Mouse (Mus musculus): ENCODE measurements at regions not wholly inside any gene's neighbourhood (a gene's known extent, or its start where the extent isn't known, plus 50 kb on each side); places are given as distances from the start of the nearest gene placed in this dataset.

DNA sequence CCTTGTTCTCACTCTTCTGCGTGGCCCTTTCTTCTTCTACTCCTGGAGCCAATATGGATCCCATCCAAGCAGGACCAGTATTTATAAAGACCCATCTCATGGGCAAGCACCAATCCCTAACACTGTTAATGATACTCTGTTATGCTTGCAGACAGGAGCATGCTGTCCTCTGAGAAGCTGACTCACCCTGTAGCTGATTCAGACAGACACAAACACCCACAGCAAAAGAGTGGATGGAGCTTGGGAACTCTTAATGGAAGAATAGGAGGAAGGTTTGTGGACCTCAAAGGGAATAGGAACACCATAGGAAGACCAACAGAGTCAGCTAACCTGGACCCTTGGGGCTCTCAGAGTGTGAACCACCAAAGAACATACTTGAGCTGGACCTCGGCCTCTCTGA, 50.3 kb upstream of the Nck2 start:
- no peak for TF ChIP-seq GATA4 (IDR thresholded peaks at IDR 0.05; ENCODE audit: insufficient replicate concordance, low read length)

All from liver, adult (tissue).